ENCODE assay signal across 12 mouse cellular contexts in genomic region chr12:84203778-84204216, GRCm38 (mm10). TPM values are rescaled to one million over a fixed set of nuclear protein-coding genes. Genes with fewer than 3 reads are reported as not detected.
A peak's percentile ranks its signal among the peaks of the same experiment; 100 is the strongest.
DNase-seq lines count a peak whose midpoint lies in the region; ATAC-seq and TF ChIP-seq lines count a peak whose summit lies in the region.
"Had no signal": no experiment of that assay in that cellular context is flagged by ENCODE, and none has a peak within 500 bp of the region (broad histone marks: within the 10 kb centered on the region; RNA-seq: fewer than 3 reads in every experiment).

No protein-coding gene starts in this region.

- no peaks in the 10 kb centered on the region for H3K36me3 ChIP-seq in kidney, embryonic 16.5 days (ENCODE audit: insufficient read depth, low read length)
- peaks cover 68% of the 10 kb centered on the region for H3K36me3 ChIP-seq in G1E (replicated peaks)
- no peaks in the 10 kb centered on the region; the same call in 1 of the 2 replicates for H3K36me3 ChIP-seq in small intestine, adult 2 months (ENCODE audit: control insufficient read depth, insufficient read depth, low read length)
- H3K36me3 ChIP-seq: neural tube, embryonic 15.5 days had no signal

- 63% methylated on average over 7 of the region's 7 CpGs for WGBS in kidney, embryonic 16.5 days
- WGBS in small intestine, adult 2 months, result 31% methylated on average over 7 of the region's 7 CpGs

- H3K4me2 ChIP-seq in kidney, embryonic 16.5 days (replicated peaks; ENCODE audit: low read depth, low read length), result no peak overlapping the region
- H3K4me2 ChIP-seq: neural tube, embryonic 15.5 days had no signal

- no peak overlapping the region for H3K9ac ChIP-seq in kidney, embryonic 16.5 days (replicated peaks; ENCODE audit: low read length)
- H3K9ac ChIP-seq: neural tube, embryonic 15.5 days had no signal

- DNase-seq in kidney, postnatal 25 days, result no peak
- DNase-seq in G1E (ENCODE audit: low spot score), result peak; percentile 89
- DNase-seq in gastrocnemius, adult 2 months, result no peak
- no peak for DNase-seq in urinary bladder, adult 2 months (ENCODE audit: low spot score)
- DNase-seq in layer of hippocampus, postnatal 10 days (ENCODE audit: low spot score in 2 of 2), result no peak
- DNase-seq: cerebellum, adult 11-12 months had no signal

- peak; percentile 41; the same call in 1 of the 2 replicates for ATAC-seq in kidney, embryonic 16.5 days (ENCODE audit: low FRiP score, low TSS enrichment)
- peak; percentile 82 for ATAC-seq in G1E (ENCODE audit: extremely low read depth, insufficient number of reproducible peaks, low FRiP score, poor library complexity, severe bottlenecking)
- ATAC-seq in erythroblast, adult 5-6 weeks (replicated peaks; ENCODE audit: low FRiP score, poor library complexity, severe bottlenecking), result peak; percentile 80
- ATAC-seq: forebrain, embryonic 16.5 days; hindbrain, postnatal 0 days had no signal

- no peak for TF ChIP-seq CTCF in G1E (IDR thresholded peaks at IDR 0.05; ENCODE audit: low read depth, low read length)
- peak; percentile 12; the same call in 1 of the 2 replicates for TF ChIP-seq CTCF in small intestine, adult 2 months (IDR thresholded peaks at IDR 0.05; ENCODE audit: extremely low read depth, insufficient read length, insufficient replicate concordance, low read depth, low read length)
- no peak for TF ChIP-seq CTCF in gastrocnemius, adult 2 months (IDR thresholded peaks at IDR 0.05)

- no peak overlapping the region for H3K4me3 ChIP-seq in kidney, embryonic 16.5 days (ENCODE audit: low read length)
- peak overlapping the region; percentile 66; the same call in 1 of the 2 replicates for H3K4me3 ChIP-seq in G1E (ENCODE audit: low read depth, low read length)
- H3K4me3 ChIP-seq in small intestine, adult 2 months (ENCODE audit: low read depth, low read length), result no peak overlapping the region
- no peak overlapping the region for H3K4me3 ChIP-seq in gastrocnemius, adult 2 months
- H3K4me3 ChIP-seq: neural tube, embryonic 15.5 days had no signal

- peaks cover 44% of the 10 kb centered on the region for H3K4me1 ChIP-seq in kidney, embryonic 16.5 days (ENCODE audit: insufficient read depth, low read length)
- H3K4me1 ChIP-seq in G1E (ENCODE audit: insufficient read depth, low read depth, low read length), result peaks cover 88% of the 10 kb centered on the region
- H3K4me1 ChIP-seq in small intestine, adult 2 months (ENCODE audit: control insufficient read depth, insufficient read depth, insufficient read length, low read length), result peaks cover 51% of the 10 kb centered on the region

- no peaks in the 10 kb centered on the region for H3K9me3 ChIP-seq in kidney, embryonic 16.5 days (ENCODE audit: low read length)
- no peaks in the 10 kb centered on the region for H3K9me3 ChIP-seq in G1E (replicated peaks)
- H3K9me3 ChIP-seq: neural tube, embryonic 15.5 days had no signal

- peak overlapping the region; percentile 35 for H3K27ac ChIP-seq in kidney, embryonic 16.5 days (ENCODE audit: low read length)
- peak overlapping the region; percentile 46 for H3K27ac ChIP-seq in small intestine, adult 2 months (ENCODE audit: insufficient read depth, low read depth, low read length)
- H3K27ac ChIP-seq in gastrocnemius, adult 2 months, result no peak overlapping the region
- H3K27ac ChIP-seq: hindbrain, postnatal 0 days; neural tube, embryonic 15.5 days had no signal

- no peak for TF ChIP-seq POLR2A in small intestine, adult 2 months (IDR thresholded peaks at IDR 0.05; ENCODE audit: low read depth, low read length)

- intact Hi-C loops in gastrocnemius, adult 2 months (cut with DNase I), result no loop called here

- no peaks in the 10 kb centered on the region for H3K27me3 ChIP-seq in kidney, embryonic 16.5 days (ENCODE audit: insufficient read depth, low read length)
- H3K27me3 ChIP-seq in G1E (ENCODE audit: insufficient read depth, low read length), result no peaks in the 10 kb centered on the region
- no peaks in the 10 kb centered on the region for H3K27me3 ChIP-seq in small intestine, adult 2 months (ENCODE audit: control insufficient read depth, insufficient read depth, low read length)
- H3K27me3 ChIP-seq: neural tube, embryonic 15.5 days had no signal

RNA-seq across cellular contexts. Expression of gene Elmsan1, which starts 14.9 kb away (rescaled TPM):
- polyA plus RNA-seq in kidney, embryonic 16.5 days (2015; fragmentation: Nextera tagmentation; extraction: Ambion mirVana), result 8.6 and 9.3 TPM in 2 replicates
- total RNA-seq in G1E (2014; fragmentation: Nextera tagmentation) (66.7 and 72.7 TPM in 2 replicates), G1E (2017) (21.0 and 21.4 TPM in 2 replicates)
- polyA plus RNA-seq in G1E (2012), result 125 and 140 TPM in 2 replicates
- 5.4 and 12.7 TPM in 2 replicates for total RNA-seq in erythroblast, adult 5-6 weeks (2015; ENCODE audit: low replicate concordance)
- total RNA-seq in erythroblast, adult 5-6 weeks (2017; ENCODE audit: low replicate concordance), result 8.0 and 11.4 TPM in 2 replicates
- polyA plus RNA-seq in small intestine, adult 2 months (2012; rRNA removed), result 8.9 and 25.9 TPM in 2 replicates
- total RNA-seq in gastrocnemius, adult 2 months (2021), result 10 to 100 TPM; 10.2 to 11.9 TPM
- 11.9 and 16.0 TPM in 2 replicates for polyA plus RNA-seq in urinary bladder, adult 2 months (2012; rRNA removed)
- 10 to 100 TPM; 13.3 to 13.5 TPM for total RNA-seq in layer of hippocampus, postnatal 10 days (2021)

RNA-seq across cellular contexts. Expression of gene Pnma1, which starts 55.5 kb away (rescaled TPM):
- 1.1 and 1.2 TPM in 2 replicates for polyA plus RNA-seq in kidney, embryonic 16.5 days (2015; fragmentation: Nextera tagmentation; extraction: Ambion mirVana)
- total RNA-seq in G1E (2014; fragmentation: Nextera tagmentation) (0.58 and 0.83 TPM in 2 replicates), G1E (2017) (0.76 and 1.5 TPM in 2 replicates)
- polyA plus RNA-seq in G1E (2012), result 0.14 TPM in 2 replicates
- 1.5 and 4.4 TPM in 2 replicates for total RNA-seq in erythroblast, adult 5-6 weeks (2015; ENCODE audit: low replicate concordance)
- total RNA-seq in erythroblast, adult 5-6 weeks (2017; ENCODE audit: low replicate concordance), result 1.0 and 4.5 TPM in 2 replicates
- 0.10 and 0.33 TPM in 2 replicates for polyA plus RNA-seq in small intestine, adult 2 months (2012; rRNA removed)
- total RNA-seq in gastrocnemius, adult 2 months (2021), result under 1 TPM; 0.10 to 0.17 TPM
- polyA plus RNA-seq in urinary bladder, adult 2 months (2012; rRNA removed), result 0.19 and 0.34 TPM in 2 replicates
- 1 to 10 TPM; 5.9 to 6.6 TPM for total RNA-seq in layer of hippocampus, postnatal 10 days (2021)
